Mouse (Mus musculus): ENCODE measurements around the gene Guca1a. TPM values are rescaled to one million over a fixed set of nuclear protein-coding genes. Genes with fewer than 3 reads are reported as not detected.

Gene Guca1a
- 1.2 and 1.3 TPM in 2 replicates for polyA plus RNA-seq (2021; fragmentation: Nextera tagmentation)
- long read RNA-seq, experiment 1, partial matches to known transcripts = 1 of 1 reads
- long read RNA-seq, experiment 1, other reads (novel, unspliced or antisense) = 0 of 1 reads
- long read RNA-seq, experiment 2 = 0 reads

GRCm38 (mm10) chr17:47400451-47400850, at the start of gene Guca1a:
Guca1a (minus strand) TSS chr17:47400584.

GRCm38 (mm10) chr17:47436907-47437547, 36.6 kb upstream of the Guca1a start, which contains the start of gene 1700001C19Rik:
1700001C19Rik (minus strand) TSS chr17:47437376.

DNA sequence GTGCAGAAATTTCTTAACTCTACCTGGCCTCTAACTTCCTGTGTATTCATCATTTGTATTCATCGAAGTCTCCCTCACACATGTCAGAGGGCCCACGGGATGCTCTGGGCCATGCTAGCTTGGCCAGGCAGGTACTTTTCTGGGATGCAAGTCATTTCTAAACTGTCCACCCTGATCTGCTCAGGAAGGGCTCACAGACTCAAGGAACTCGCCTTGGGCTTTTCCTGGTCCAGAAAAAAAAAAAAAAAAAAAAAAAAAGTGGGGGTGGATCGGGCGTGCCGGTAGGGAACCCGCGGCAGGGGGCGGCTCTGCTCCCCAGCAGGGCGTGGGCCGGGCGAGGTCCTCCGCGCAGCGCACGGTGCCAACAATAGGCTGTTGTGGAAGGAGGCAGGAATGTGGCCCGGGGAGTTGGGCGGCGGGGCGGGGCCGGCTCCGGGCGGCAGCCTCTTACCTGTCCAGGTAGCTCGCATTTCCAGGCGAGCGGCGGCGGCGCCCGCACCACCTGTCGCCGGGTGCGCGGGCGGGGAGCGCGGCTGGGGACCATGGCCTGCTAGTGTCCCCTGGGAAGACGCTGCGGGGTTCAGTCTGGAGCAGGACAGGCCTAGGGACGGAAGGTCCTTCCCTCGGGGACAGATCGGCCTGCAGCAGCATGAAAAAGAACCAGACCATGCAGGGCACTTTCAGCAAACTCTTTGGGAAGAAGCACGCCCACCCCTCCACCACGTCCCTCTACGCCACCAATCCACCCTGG, 35.9 kb upstream of the Guca1a start, which contains the start of gene AI661453:
TSS of gene AI661453 (plus strand) at position 460 of the 751 bp plus-strand sequence.

DNA sequence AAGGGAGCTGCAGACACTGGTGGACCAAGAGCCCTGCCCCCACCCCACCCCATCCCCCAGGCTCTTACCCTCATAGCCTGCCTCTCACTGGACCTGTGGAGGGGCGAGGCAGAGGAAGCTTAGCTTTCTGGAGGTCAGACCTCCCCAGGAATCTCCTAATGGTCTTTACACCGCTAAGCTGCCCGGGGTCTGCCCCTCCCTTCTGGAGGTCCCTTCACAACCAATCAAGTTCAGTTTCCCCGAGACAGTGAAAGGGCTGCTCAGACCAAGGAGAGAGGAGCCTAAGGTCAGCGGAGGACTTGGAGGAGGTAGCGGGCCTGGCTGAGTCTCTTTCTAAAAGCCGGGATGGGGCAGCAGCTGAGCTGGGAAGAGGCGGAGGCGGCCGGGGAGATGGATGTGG, 15.2 kb downstream of the Guca1a start, which contains the start of gene Guca1b:
TSS of gene Guca1b (plus strand) at position 249 of the 400 bp plus-strand sequence.

DNA sequence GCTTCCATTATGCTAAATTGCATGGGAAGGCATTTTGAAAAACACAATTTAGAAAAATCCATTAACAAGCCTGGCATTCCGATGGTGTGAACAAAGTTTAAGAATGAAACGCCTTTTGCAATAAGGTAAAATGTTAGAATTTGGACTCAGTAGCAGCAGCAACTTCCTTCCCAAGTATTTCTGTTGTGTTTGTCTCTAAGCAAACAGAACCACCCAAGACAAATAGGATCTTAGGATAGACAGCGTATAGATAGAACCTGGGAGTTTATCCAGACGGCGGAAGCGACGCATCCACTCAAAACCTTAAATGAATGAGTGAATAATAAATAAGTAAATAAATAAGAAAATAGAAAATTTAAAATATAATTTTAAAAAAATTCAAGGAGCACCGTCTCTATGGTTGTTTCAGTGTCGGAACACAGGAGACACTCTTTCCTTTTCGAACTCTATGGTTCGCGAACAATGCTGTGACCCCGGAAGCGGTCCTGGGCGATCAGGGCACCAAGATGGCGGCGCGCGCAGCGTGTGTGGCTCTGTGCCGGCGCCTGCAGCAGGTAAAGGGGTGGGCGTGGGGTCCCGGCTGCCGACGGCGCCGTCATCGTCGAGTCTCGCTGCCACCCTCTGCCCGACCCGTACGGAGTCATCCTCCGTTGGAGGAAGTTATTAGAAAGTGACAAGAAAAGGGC, 31.8 kb downstream of the Guca1a start, which contains the start of gene Mrps10:
TSS of gene Mrps10 (plus strand) at position 487 of the 686 bp plus-strand sequence.

Other genes starting within 250 kb of the Guca1a start
- gene Mrps10, start 31.7 kb downstream of the Guca1a start, polyA plus RNA-seq (2021; fragmentation: Nextera tagmentation) = 66.7 and 69.4 TPM in 2 replicates
- 0.08 and 0.21 TPM in 2 replicates for gene Guca1b, start 15.2 kb downstream of the Guca1a start, polyA plus RNA-seq (2021; fragmentation: Nextera tagmentation)
- 0.09 TPM in 1 of 2 replicates, not detected in the other for gene AI661453, start 36.0 kb upstream of the Guca1a start, polyA plus RNA-seq (2021; fragmentation: Nextera tagmentation)
- 0.19 and 0.28 TPM in 2 replicates for gene 1700001C19Rik, start 36.8 kb upstream of the Guca1a start, polyA plus RNA-seq (2021; fragmentation: Nextera tagmentation)
- 6.0 and 6.4 TPM in 2 replicates for gene Taf8, start 101.7 kb upstream of the Guca1a start, polyA plus RNA-seq (2021; fragmentation: Nextera tagmentation)
- 45.7 and 49.1 TPM in 2 replicates for gene Ccnd3, start 104.5 kb upstream of the Guca1a start, polyA plus RNA-seq (2021; fragmentation: Nextera tagmentation)
- gene Bysl, start 210.9 kb upstream of the Guca1a start, polyA plus RNA-seq (2021; fragmentation: Nextera tagmentation) = 15.7 TPM in 2 replicates
- gene Med20, start 211.0 kb upstream of the Guca1a start, polyA plus RNA-seq (2021; fragmentation: Nextera tagmentation) = 14.8 and 15.8 TPM in 2 replicates
- 6.4 and 6.7 TPM in 2 replicates for gene Gm20517, start 211.0 kb upstream of the Guca1a start, polyA plus RNA-seq (2021; fragmentation: Nextera tagmentation)
- 3.9 and 4.8 TPM in 2 replicates for gene Usp49, start 230.1 kb upstream of the Guca1a start, polyA plus RNA-seq (2021; fragmentation: Nextera tagmentation)